Mouse (Mus musculus): ENCODE measurements around the gene Lrp8.

DNA sequence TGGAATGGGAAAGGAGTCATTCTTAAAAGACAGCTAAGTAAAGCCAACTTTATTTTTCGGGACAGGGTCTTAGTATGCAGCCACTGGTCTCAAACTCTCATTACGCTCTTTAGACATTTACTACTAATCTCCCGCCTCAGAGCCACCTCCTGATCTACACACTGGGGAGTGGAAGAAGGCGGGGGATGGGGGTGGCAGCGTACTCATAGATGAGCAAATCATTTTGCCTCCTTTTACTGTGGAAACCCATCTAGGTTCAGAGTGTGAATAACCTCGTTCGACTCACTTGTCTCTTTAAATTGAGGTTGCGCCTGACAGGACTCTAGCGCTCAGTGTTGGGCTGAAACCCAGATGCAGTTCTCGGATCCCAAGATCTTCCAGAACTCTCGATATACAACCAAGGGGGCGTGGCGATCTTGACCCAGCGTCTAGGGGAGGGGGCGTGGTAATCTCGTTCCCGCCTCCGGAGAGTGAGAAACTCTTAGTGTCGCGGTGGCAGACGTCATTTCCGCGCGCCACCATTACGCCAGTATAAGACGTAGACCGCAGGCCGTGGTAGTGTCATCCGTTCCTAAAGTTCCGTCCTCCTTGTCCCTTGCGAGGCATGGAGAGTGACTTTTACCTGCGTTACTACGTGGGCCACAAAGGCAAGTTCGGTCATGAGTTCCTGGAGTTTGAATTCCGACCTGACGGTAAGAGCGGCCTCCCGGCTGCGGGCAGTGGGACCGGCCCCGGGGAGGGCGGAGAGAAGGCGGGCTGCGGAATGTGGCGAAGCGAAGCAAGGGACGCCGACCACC, 77.4 kb downstream of the Lrp8 start, which contains the start of gene Magoh:
- TF ChIP-seq CTCF (IDR thresholded peaks at IDR 0.05; ENCODE audit: low read depth), result no peak
- TF ChIP-seq EP300 (IDR thresholded peaks at IDR 0.05; ENCODE audit: low read depth), result no peak
